Mouse (Mus musculus): ENCODE data around the gene Mrps26. TPM values are rescaled to one million over a fixed set of nuclear protein-coding genes. Genes with fewer than 3 reads are reported as not detected.
"Not testable (repeated sequence)": the region's sequence is repeated elsewhere in the genome, so short reads cannot be mapped to it uniquely, and the experiment has no call there.

The Mrps26 gene
- total RNA-seq, 2 experiments from 2014 or later: 68.5 to 72.4 TPM

DNA sequence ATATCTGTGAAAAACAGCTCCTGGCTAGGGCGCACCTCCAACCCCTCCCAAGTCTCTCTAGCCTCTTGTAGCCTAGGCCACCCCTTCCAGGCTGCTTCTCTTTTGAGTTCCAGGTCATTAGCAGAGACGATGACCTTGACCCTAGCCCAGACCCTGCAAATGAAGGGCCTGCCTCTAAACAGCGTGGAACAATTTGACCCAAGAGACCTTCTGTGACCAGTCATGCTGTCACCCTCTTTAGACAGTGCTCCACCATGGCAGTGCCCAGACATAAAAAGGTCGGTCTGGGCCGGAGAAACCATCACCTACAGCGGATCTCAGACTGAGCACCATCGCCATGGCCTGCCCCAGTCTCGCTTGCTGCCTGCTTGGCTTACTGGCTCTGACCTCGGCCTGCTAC lies 12.3 kb downstream of the Mrps26 start, which contains the start of gene Oxt:
Oxt (plus strand) TSS at position 301 of the 400 bp plus-strand sequence.
- no peak for DNase-seq

DNA sequence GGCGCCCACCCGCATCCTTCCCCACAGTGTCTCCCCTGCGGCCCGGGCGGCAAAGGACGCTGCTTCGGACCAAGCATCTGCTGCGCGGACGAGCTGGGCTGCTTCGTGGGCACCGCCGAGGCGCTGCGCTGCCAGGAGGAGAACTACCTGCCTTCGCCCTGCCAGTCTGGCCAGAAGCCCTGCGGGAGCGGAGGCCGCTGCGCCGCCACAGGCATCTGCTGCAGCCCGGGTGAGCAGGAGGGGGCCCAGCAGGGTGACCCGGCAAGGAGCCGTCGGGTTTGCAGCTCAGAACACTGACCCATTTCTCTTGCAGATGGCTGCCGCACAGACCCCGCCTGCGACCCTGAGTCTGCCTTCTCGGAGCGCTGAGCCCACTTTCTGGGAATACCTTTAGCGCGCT lies 13.0 kb downstream of the Mrps26 start:
- DNase-seq: not testable (repeated sequence)

DNA sequence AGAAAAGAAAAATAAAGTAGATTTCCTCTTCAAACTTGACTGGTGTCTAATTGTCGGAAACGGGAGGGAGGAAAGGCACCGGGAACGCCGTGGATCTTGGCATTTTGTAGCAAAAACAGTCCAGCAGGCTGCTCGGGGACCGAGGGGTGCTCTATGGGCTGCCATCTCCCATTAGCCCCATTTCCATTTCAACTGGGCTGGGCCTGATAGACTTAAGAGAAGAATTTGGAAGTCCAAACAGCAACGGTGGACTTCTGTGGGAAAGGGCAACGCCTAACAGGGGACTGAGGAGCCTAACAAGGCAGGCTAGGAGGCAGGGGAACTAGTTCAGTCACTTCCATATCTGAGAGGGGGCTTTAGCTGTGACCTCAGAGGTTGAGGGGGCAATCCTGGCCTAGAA lies 13.5 kb downstream of the Mrps26 start:
- DNase-seq: no peak

DNA sequence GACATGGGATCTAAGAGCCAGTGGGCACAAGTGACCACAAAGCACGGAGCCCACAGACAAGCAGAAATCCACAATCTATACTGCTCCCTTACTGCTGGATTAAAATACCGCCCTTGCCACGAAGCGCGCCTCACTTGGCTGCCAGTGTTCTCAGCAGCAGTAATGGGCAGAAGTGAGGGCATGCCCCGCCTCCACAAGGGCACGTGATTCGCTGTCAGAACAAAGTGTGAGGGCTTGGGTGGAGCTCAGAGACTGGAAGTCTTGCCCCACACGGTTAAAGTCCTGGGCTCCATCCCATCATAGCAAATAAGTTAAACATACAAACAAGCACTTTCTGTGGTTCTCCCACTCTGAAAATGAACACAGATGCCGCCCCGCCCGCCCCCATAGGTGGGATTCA lies 14.1 kb downstream of the Mrps26 start:
- DNase-seq: peak; percentile 55 to 63

DNA sequence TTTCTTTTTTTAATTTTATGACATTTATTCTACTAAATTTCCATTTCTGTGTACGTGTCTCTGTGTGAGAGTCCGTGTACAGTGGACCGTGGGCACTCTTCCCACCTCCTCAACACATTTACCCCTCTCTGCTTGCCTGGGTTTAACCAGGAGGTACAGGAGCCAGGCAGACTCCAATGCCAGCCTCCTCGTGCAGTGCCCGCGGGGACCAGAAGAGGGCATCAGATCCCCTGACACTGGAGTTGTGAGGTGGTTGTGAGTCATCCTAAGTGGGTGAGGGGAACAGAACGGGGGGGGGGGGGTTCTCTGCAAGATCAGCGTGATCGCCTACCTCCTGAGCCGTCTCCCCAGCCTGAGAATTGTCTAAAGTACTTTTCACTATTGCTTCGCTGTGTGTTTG lies 14.6 kb downstream of the Mrps26 start:
- DNase-seq: peak; percentile 36 to 74

DNA sequence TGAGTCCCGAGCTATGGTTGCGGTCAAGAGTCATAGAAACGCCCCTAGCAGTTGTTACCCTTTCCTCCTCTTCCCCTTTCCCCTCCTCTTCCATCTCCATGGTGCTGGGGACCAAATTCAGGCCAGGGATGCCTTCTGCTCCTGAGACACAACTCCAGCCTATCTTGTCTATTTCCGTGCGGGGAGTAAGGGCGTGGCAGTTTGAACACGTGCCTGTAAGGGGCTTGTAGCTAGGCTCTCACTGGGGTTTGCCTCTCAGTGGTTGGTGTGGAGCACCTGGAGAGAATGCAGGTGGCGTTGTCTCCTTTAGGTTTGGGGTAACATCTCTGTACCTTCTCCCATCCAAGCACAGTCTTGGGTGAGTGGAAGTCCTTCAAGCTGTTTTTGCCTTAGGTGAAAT lies 16.2 kb downstream of the Mrps26 start:
- no peak for DNase-seq

DNA sequence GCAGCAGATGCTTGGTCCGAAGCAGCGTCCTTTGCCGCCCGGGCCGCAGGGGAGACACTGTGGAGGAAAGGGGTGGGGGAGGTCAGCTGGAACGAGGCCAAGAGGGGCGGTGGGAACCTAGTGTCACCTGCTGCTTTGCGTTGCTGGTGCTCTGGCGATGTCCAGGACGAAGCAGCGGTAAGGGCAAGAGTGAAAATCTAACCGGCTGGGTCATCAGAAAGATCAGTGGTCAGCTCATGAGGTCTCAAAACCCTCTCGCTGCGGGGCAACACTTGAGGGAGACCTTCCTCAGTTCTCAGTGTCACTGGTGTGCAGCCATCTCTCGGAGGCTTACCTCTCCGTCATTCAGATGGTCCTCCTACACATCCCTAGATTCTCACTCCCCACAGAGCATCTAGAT lies 17.7 kb downstream of the Mrps26 start:
- DNase-seq: no peak

DNA sequence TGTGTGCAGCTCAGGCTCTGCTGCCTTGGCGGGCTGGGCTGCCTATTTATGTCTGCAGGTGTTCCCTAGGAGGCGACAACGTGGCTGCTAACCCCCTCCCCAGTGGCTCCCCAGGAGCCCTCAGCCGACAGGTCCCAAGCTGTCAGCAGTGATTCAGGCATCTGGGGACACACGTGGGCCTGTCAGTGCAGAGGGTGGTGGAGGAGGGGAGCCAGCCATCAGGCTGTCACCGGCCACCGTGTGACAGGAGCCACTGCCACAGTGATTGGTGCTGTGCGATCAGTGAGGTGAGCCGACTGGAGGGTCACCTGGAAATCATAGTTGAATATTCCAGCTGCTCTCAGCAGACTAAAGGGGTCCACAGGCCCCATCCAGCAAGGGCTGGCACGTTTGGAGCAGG lies 19.0 kb downstream of the Mrps26 start, which contains the start of gene Avp:
Avp (minus strand) TSS at position 3 of the 400 bp plus-strand sequence.
- DNase-seq: no peak

DNA sequence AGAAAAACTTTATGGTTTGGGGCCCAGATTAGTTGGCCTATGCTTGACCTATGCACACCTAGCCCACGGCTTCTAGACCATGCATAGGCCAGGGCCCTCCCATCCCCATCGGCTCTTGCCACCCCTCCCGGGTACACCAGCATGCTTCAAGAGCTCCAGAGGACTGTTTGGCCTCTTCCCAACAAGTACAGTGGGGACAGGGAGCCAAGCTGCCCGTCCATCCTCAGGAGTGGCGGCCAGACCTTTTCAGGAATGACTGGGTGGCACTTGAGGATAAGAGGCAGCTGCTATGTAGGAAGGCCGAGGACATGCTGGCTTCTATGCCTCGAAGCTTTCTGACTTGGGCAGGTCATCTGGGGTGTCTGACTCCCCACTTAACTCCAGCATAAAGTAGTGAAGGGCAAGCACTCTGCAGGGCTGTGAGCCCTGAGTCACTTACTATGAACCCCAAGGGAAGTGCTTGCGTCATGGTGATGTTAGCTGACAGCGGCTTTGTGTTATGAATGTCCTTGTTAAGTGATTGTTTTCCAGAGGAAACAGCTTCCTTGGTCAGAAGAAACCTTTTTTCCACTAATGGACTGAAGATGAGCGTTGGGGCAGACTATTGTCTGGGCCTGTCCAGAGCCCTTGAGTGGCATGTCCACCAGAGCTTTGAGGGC lies 20.5 kb downstream of the Mrps26 start:
- DNase-seq: peak in 1 of 2 experiments; percentile 52

DNA sequence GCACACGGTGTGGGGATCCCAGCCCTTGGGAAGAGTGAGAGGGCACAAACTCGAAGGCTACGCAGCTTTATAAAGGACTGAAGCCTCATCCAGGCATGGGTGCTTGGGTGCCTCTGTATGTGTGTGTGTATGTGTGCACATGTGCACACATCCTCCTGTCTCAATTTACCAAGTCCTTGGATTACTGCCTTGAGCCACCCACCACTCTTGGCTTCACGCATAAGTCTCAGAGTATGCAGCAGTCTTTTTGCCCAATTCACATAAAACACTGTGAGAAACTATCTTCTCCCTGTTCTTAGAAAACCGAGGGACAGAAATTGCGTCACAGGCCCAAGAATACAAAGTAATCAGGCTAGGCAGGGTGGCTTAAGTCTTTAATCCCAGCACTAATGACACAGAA lies 22.5 kb downstream of the Mrps26 start:
- no peak for DNase-seq

DNA sequence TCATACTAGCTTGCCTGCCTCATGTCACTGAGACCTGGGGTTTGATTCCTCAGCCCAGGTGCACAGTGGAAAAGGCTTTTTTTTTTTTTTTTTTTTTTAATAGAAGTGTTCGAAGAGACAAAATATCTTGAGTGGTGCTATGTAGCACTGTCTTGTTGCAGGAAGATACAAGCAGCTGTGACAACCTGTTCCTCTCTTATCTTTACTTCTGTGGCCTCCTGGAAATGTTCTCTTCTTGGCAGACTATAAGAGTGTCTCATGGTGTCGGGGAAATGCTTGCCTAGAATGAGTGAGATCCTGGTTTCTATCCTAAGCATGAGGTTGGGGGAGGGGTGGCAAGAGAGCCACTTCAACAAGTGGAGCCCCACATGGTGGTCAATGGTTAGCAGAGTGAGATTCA lies 24.8 kb downstream of the Mrps26 start:
- DNase-seq: no peak

DNA sequence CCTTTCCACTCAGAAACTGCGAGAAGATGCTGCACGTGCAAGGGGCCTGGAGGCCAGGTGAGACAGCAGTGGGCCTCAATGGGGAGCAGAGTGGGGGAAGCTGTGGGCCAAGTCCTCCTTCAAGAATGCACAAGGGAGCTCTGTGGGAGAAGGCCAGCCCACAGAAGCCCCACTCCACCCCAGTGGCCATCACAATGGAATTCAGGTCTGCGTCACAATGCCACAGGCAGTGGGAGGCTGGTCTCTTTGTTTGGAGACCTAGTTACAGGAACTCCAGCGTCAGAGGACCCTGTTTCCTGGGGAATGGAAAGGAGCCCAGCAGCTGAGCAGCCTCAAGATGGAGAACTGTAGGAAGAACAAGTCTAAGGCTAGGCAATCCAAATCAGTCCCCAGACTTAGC lies 25.6 kb downstream of the Mrps26 start:
- DNase-seq: no peak

DNA sequence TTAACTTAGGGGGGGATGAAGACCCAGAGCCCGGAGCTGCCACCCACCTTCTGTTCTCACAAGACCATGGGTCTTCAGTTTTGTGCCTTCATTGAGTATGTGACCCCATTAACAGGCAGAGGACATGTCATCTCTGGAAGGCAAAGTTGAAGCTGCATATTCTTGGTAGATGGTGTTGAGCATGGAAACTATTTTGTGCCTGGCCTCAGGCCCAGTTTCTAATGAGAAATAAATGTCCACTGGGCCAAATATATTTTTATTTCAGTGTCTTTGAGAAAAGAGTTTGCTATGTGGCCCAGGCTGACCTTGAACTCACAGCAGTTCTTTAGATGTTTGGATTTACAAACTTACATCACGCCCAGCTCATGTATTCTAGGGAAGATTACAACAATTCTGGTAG lies 26.2 kb downstream of the Mrps26 start:
- peak; percentile 55 to 58 for DNase-seq

DNA sequence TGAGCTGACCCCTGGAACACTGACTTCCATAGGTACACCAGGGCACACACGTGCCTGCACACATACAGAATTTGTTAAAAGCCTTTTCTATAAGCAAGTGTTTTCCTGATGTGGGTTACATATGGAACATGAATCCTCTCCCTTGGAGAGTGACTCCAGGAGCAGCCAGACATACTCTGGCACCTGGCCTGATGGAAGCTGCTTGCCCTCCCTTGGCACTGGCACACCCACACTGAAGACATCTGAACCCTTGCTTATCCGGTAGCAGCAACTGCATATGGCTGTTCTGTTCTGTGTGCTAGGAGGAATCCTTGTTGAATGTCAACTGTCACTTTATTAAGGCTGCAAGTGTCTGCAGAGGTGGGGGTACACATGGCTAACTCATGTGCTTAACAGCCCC lies 27.5 kb downstream of the Mrps26 start:
- DNase-seq: no peak

DNA sequence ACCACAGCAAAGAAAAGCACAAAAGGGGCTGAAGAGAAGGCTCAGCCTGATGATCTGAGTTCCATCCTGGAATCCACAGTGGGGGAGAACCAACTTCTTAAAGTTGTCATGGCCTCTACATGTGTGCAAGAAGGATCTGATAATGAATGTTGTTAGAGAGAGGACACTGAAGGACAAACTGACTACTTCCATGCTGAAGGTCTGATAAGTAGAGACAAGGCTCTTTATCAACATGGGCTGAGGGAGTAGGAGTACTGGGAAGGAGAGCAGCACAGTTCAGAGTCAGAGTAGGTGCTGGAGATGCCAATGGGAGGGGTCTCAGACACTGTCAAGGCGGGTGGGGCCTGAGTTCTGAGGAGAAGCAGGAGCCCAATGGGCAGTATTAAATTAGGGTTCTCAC lies 32.1 kb downstream of the Mrps26 start:
- no peak for DNase-seq

DNA sequence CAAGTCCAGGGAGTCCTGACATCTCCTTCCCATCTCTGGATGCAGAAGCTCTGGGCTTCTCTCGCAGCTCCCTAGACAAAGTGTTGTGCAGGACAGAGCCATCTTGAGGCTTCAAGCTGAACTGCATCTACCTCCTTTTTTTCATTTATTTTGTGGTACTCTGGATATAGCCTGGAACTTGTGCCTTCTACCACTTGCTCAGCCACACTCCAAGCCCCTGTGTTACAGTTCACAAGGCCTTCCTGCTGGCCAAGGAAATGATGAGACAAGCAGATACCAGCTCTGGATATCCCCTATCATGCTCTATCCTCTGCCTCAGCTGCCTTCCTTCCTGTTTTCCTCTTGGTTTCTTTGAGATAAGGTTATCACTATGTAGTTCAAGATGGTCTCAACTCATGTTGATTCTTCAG lies 34.1 kb downstream of the Mrps26 start:
- peak in 1 of 2 experiments; percentile 50 for DNase-seq

DNA sequence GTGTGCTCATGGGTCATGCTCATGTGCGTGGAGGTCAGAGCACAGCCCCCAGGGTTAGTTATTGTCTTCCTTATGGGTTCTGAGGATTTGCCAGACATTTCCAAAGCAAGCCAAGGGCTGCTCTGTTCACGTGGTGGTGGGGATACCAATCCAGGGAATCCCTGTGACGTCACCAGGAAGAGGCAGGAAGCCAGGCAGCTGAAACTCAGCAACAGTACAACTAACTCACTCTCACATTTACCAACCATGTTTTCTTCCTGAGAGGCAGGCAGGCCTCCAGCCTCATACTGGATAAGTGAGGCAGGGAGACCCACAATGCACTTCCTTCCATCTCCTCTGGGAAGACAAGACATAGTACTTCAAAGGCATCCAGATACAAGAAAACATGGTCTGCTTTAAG lies 34.9 kb downstream of the Mrps26 start:
- DNase-seq: peak in 1 of 2 experiments; percentile 22

DNA sequence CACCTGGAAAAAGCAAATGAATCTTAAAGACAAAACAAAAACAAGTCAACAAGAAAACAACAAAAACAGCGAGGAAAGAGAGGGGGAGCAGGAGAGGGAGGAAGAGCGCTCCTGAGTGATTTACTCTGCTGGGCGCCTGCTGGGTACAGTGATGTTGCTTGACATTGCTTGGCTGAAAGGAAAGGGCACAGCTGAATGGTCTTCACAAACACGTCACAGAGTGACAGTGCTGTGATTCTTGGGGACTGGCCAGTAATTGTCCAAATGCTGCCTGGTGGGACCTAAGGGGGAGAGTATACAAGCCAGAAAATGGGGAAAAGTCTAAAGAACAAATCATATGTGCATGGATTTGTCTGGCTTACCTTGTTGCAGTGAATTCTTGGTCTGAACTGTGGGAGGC lies 38.7 kb downstream of the Mrps26 start:
- no peak for DNase-seq

DNA sequence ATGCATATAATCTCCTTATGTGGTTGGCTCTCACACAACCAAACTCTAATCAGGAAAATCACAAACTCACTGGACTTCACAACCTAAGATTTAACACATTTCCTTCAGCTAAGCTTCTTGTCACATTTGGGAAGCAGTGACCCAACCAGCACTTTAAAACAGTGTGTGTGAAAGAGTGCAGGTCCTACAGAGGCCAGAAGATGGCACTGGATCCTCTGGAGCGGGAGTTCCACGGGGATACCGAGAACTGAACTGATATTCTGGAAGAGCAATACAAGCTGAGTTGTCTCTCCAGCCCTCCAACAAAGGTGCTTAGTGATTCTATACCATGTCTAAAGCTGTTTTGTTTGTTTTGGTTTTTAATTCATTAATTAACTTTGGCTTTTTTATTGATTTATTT lies 49.5 kb downstream of the Mrps26 start:
- DNase-seq: no peak

Small RNA genes within 50 kb of the gene (microRNA-seq; reads per million reads assigned to microRNA genes)
- 0 reads per million in 2 experiments for gene Gm23876

Other genes with a start within 250 kb of the Mrps26 start
- 1 to 10 TPM; 4.3 to 6.0 TPM for gene Cpxm1, start 166.2 kb upstream of the Mrps26 start, total RNA-seq (2021)
- gene Gm28372, start 158.5 kb upstream of the Mrps26 start, total RNA-seq (2021): not detected
- not detected for gene 1700020A23Rik, start 158.5 kb upstream of the Mrps26 start, total RNA-seq (2021)
- gene Tmem239, start 157.3 kb upstream of the Mrps26 start, total RNA-seq (2021): not detected
- 10 to 100 TPM; 26.4 to 28.1 TPM for gene Vps16, start 139.4 kb upstream of the Mrps26 start, total RNA-seq (2021)
- 1 to 10 TPM; 4.5 to 7.0 TPM for gene Pced1a, start 139.0 kb upstream of the Mrps26 start, total RNA-seq (2021)
- gene Ptpra, start 113.5 kb upstream of the Mrps26 start, total RNA-seq (2021): 10 to 100 TPM; 40.9 to 47.9 TPM
- not detected for gene Oxt, start 12.4 kb downstream of the Mrps26 start, total RNA-seq (2021)
- 10 to 100 TPM; 15.5 to 25.6 TPM for gene Avp, start 18.8 kb downstream of the Mrps26 start, total RNA-seq (2021)
- gene Fastkd5, start 66.3 kb downstream of the Mrps26 start, total RNA-seq (2021): 1 to 10 TPM; 7.7 to 7.9 TPM
- gene Ubox5, start 66.3 kb downstream of the Mrps26 start, total RNA-seq (2021): 1 to 10 TPM; 4.1 to 4.6 TPM
- 1 to 10 TPM; 4.8 to 5.7 TPM for gene Lzts3, start 79.1 kb downstream of the Mrps26 start, total RNA-seq (2021)
- gene Ddrgk1, start 100.9 kb downstream of the Mrps26 start, total RNA-seq (2021): 10 to 100 TPM; 85.2 to 97.5 TPM
- 10 to 100 TPM; 14.6 to 17.7 TPM for gene Itpa, start 103.9 kb downstream of the Mrps26 start, total RNA-seq (2021)
- under 1 TPM; 0.20 to 0.36 TPM for gene Slc4a11, start 133.8 kb downstream of the Mrps26 start, total RNA-seq (2021)

Measured in heart, adult 18-20 months (tissue).